Mouse (Mus musculus): ENCODE results near the gene Man1a. TPM values are rescaled to one million over a fixed set of nuclear protein-coding genes. Genes with fewer than 3 reads are reported as not detected.

The Man1a gene
- total RNA-seq, 2 experiments from 2014 or later = 21.4 to 22.1 TPM

DNA sequence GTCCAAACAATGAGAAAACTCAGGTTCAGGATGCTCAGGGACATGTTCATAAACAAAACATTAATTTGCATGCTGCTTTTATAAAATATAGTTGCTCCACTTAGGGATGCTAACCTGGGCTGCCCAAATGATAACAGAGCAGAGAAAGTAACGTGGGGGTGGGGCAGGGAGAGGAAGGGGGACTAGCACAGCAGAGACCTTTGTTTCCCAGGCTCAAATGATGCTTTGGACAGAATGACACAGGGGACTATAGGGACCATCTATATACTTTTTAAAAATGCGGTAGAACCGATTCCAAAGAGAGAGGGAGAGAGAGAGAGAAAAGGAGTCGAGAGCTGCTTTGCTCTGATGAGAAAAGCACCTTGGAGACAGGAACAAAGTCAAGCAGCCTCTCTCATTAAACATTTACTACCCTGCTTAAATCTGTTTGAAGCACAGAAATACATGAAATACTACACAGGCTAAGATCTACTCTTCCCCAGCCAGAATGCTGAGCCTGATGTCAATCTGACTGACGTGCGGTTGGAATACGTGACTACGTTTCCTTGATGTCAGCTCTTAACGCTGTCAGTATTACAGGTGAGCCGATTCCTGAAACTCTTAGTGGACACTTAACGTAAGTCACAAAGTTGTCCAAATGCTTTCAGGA, 63.1 kb downstream of the Man1a start:
- DNase-seq = no peak

DNA sequence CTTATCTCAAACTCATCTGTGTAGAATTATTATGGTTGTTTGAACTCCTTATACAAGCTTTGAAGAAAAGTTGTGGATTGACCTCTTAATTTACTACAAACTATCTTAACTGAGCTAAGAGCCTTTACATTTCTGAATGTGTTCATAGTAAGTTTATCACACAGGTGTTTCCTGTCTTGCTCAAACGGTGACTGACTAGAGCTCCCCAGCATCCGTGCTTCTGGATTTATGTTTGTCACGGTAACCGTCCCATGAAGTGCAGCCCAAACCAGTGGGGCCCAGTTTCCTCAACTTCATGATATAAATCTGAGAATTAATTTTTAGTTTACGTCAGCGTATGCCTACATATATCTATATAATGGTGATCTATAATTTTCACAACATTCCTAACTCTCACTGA, 67.3 kb downstream of the Man1a start:
- no peak for DNase-seq

DNA sequence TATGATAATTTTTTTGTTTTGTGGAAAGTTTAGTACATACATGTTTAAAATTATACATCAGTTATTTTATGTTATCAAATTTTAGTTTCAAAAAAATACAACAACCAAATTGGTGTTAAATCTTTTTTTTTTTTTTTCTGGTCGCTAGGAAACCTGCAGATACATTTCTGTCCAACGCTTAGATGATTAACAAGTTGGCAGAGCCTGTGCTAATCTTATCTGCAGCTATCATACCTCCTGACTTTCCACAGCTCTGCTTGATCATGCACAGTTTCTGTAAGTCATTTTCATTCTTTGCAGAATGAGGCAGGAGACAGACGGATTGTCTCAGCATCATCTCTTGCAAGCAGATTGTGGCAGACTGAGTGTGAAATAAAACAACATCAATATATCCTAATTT, 69.5 kb downstream of the Man1a start:
- DNase-seq = no peak

DNA sequence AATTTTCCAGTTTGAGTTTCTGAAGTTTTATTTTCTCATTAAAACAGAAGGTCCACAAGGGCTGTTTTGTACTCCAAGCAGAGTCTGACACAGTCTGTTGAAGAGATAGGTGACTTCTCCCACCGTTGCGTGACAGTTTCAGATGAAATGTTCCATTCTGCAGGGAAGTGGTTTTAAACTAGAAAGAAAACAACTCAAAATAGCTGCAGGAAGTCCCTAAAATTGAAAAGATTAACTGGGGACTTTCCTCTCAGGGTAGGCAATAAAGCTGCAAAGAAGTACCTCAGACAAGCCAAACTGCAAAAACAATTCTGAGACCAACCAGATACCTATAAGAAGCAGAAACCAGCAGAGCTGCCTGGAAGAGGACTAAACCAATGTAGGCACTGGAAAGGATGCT, 70.6 kb downstream of the Man1a start:
- no peak for DNase-seq

DNA sequence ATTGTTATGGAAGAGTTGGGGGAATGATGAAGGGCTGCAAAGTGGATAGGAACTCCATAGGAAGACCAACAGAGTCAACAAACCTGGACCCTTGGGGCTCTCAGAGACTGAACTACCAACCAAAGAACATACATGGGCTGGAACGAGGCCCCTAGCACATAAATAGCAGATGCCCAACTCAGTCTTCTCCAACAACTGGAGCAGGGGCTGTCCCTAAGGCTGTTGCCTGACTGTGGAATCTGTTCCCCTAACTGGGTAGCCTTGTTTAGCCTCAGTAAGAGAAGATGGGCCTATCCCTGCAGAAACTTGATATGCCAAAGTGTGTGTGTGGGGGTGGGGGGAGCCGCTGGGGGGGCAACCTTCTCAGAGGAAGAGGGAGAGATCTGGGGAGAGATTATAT, 73.5 kb downstream of the Man1a start:
- DNase-seq = no peak

DNA sequence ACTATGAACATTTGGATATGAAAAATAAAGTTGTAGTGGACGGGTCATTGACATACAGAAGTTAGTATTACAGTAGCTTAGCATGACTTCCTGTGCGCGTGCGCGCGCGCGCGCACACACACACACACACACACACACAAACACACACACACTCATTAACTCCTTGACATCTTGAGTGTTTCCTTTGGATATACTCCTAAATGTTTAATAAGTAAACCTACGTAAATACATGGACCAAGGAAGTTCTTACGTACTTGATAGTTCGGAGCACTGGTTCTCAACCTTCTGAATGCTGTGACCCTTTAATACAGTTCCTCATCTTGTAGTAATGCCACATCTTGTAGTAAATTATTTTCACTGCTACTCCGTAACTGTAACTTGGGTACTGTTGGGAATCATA, 79.1 kb downstream of the Man1a start:
- no peak for DNase-seq

DNA sequence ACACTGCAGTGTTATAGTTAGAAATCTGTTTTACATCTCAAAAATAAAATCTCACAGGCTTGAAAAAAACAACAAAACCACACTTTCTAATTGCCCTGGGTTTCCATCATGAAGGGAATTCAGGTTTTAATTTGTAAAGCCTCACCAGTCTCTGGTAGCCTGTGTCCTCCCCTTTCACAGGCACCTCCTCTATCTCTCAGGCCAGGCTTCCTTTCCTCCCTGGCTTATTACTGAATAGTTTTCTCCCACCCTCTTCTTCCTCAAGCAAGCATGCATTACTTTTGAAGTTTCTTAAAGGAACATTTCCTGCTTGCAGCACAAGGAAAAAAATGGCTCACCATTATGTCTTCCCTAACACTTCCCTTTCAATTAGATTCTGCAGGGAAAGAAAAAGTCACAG, 80.2 kb downstream of the Man1a start:
- DNase-seq = no peak

DNA sequence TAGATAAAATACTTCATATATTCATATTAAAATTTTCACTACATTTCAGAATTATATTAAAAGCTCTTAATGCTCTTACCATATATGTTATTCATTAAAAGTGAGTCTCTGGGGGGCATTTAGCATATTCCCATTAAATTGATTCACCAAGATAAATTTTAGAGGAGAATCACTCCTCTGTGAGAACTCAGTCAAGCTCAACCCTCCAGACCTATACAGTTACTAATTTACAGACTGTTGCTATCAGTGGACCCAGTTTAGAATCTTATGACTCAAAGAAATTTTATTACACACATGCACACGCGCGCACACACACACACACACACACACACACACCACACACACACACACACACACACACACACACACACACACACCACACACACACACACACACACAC, 81.8 kb downstream of the Man1a start:
- DNase-seq = no peak

DNA sequence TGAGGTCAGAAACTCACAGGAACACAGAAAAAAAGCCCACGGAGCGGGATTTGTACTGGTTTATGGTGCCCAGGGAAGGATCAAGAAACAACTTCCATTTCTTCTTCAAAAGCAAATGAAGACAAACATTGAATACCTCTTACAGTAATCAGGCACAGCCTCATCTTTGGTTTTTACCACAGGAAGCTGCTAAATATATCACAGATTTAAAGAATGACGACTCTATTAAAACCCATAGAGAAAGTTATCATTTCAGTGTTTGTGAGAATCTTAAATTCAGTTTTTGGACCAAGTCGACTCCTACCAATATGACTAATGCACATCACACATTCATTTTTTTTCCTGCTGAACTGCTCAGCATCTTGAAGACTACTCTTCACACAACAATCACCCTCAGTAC, 86.0 kb downstream of the Man1a start:
- DNase-seq = no peak

DNA sequence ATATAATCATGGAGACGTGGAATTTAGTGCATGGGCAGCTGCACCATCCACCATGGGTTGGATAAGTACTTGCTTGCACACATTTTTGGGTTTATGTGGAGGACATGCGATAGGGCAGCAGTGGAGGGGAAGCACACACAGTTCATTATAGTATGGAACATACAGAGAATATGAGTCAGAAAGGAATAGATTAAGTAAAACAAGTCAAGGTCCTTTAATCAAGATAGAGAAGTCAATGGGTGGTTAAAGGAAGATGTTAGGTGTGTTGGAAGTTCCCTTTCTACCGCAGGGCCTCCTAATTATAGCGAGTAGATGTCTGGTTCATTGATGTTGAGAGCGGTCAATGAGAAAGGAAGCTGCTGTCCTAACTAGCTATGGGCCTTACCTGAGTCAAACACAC, 91.5 kb downstream of the Man1a start:
- no peak for DNase-seq

DNA sequence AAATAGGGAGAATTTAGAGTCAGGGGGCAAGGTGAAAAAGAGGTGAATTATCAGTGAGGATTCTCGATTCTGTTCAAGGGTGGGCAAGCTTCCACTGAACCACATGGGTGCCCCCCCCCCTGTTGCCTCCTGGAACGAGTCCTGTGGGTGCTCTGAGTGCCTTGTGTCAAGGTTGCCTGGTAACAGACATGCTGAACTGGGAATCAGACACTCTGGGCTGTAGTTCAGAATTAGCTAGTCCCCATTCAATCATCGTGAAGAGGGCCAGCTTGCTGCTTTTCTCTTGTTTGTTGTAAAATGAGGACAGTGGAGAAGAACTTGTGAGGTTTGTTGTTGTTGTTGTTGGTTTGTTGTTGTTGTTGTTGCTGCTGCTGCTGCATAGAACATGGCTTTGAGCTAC, 92.3 kb downstream of the Man1a start:
- DNase-seq = no peak

DNA sequence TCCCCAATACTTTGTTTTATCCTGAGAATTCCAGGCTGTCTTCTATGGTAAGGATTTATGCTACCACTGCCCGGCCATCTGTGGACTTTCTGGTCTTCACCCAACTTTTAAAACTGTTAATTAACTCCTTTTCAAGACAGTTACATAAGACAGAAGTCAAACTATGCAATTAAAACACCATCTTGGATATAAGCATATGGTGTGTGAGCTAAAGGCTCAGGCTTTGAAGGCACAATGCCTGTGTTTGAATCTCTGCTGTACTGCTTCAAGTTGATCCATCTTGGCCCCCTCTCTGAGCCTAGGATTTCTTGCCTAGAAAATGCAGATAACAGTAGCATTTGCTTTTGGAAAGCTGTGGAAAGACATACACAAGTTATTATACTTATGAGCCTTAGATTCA, 97.8 kb downstream of the Man1a start:
- no peak for DNase-seq

DNA sequence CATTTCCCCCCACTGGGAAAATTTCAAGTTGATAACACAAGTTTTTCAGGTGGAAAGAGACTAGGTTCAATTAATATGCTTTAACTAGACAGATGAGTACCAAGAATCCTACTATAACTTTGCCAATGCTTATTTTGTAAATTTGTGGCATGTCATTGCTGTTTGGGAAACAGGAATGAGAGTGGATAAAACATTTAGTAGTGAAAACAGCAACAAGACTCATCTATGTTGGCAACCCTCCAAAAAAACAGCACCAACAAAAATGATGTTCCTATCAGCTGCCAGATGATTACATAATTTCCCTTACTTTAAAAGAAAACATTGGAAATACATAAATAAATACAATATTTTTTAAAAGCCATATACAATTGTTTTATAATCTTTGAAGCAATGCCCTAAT, 102.2 kb downstream of the Man1a start:
- no peak for DNase-seq

DNA sequence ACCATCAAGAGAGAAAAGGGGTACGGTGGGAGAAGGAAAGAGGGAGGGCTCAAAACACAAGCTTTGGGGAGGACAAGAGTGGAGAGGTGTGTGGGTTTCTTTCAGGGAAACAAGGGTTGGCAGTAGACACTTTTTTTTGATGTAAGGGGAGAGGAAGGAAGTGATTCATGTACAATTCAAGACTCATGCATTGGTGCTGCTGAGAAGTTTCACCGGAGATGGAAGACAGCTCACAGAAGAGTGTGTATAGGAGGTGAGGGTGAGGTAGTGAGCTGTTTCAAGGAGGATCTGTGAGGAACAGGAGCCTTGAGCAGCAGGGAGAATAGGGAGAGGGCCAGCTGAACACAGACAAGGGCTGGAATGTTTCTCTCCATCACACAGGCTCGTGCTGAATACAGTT, 116.7 kb downstream of the Man1a start:
- no peak for DNase-seq

DNA sequence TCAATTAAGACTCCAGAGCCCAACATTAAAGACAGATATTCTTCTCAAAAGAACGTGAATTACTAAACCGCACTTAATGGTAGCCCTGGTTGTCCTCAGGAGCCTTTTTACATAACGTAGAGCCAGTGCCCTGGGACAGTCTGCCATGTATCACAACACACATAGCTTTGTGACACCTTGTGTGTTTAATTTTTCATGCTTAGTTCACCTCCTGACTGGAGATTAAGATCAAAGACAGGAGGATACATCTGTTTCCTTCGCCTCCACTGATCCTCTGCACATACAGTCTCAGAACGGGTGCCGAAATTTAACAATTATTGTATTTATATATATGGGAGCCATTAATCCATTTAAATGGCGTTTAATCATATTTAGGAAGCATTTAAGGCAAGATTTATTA, 134.8 kb downstream of the Man1a start:
- no peak for DNase-seq

DNA sequence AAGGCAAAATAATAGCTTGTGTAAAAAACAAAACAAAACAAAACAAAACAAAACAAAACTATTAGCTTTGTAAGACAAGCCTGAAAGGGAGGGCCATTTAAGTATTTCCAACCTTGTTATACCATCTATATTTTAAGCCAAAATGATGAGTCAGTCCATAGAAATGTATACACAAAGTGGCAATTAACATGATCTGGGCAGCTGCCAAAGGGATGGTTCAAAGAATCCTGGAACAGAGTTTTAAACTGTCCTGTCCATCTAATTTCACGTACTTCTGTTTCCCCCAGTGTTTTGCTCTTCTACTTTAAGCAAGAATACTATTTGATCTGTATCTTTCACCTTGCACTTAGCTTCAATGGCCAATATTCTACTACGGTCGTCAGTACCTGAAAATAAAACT, 138.2 kb downstream of the Man1a start:
- no peak for DNase-seq

DNA sequence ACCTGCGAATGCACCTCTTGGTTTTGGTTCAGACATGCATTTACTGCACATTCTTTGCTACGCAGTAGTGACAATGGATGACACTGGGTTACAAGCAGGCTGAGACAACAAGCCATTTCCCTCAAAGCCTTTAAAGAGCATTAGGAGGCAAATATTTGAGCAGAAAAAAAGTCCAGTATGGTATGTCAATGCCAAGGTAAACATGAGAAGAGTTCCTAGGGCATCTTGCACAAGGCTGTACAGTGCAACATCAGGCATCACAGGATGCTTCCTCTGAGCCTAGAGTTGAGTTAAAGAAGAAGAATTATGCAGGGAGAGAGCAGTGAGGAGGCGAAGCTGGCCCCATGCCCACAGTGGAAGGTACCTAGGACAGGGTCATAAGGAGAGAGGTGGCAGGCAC, 140.3 kb downstream of the Man1a start:
- DNase-seq = no peak

DNA sequence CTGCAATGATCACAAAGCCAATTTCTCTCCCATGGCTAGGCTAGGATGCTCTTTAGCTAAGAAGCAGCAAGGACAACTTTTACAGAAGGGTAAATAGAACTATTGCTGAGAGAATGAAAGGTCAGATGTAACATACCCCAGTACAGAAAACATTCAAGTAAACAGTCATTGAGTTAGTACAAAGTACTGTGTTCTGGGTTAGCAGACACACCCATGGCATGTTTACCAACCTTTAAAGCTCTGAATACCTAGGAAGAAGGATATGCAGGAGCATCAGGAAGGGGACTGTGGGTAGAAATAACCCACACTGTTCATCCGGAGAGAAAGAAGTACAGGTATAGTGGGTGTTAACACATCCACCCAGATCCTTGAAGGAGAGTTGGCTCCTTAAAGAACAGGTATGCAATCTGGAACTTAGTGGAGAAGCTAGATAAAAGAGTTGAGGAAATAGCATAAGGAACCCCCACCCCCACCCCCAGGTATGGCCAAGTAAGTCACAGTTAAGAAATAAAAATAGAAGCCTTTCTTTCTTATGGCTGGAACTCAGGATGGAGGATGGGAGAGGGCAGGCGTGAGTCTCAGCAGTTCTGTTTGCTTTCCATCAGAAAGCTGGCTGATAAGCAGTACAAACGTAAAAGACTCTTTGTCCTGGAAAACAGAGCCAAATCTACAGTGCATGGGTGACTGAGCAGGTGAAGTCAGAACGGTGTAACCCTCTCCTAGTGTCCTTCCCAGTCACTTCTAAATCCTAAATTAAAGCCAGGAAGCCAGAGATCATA, 146.5 kb downstream of the Man1a start:
- DNase-seq = no peak

DNA sequence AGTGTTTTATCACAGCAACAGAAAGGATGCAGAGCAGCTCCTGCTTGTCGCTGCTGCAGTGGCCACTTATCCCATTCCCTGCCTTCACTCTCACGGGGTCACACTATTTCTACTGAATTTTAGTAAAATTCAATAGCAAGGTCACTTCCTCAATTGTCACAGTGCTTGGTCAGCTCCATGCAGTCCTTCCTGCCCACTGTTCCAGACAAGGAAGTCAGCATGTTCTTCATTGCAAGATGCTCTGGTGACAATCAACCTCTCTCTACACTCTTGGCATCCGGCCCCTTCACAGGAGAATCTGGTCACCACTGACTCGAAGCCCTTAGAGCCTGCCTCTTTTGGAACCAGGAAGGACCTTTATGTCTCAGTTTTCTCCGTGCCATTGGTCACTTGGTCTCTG, 148.5 kb downstream of the Man1a start:
- no peak for DNase-seq

DNA sequence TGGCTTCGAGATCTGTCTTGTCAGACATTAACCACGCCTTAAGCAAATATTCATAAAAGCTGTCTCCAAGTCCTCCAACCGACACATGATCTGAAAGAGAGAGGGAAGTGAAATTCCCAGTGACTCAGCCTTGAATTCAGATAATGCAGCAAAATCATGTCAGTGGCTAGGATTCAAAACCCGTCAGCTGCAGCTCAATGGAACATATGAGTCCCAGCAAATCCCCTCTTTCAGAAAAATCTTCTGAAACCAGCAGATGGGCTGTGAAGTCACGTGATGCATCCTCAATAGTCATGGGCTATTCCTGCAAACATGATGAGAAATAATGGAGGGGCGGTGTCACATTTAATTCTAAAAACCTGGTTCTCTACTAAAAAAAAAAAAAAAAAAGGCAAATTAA, 151.0 kb downstream of the Man1a start:
- no peak for DNase-seq

DNA sequence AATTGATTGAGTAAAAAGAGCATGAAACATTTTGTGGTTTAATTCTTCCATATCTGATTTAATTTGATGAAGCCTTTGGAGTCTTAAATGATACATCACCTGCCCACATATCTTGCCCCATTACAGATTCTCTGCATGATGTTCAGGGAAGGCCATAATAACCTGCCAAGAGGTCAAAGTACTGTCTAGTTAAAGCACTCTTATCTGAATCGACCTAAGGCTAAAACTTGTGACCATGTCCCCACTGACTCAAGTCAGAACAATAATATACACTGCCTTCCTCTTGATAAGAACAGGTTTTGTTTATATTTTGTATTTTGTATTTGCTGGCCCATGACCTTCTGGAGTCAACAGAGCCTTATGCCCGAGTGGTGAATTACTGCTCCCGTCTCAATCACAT, 154.2 kb downstream of the Man1a start:
- no peak for DNase-seq

DNA sequence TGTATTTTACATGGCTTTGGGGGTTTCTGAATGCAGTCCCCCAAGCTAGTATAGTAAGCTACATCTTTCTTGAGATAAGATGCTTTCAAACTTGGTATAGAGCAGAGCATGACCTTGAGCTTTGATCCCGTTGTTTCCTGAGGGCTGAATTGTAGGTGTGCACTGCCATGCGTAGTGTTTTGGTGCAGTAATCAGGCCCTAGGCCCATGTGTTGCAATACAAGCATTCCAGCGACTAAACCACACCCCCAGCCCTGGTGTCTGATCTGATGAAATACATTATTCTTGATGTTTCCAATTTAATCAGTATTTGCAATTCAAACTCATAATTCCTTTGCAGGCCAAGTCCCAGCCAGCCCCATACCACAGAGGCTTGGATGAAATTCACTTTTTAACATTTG, 158.9 kb downstream of the Man1a start:
- no peak for DNase-seq

DNA sequence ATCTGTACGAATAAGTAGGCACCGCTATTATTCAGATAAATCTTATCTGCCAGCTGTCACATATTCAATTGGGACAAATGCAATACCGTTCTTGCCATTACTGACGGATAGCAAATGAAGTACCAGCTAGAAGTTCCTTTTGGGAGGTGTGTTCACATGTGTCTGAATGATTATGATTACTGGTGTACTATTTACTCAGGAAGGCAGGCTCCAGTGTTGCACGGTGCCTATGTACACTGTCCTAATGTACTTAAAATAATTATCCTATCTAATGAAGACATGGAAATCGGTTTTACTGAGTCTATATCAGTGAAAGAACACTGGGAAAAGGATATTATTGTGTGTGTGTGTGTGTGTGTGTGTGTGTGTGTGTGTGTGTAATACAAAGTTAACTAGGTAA, 160.7 kb downstream of the Man1a start:
- no peak for DNase-seq

DNA sequence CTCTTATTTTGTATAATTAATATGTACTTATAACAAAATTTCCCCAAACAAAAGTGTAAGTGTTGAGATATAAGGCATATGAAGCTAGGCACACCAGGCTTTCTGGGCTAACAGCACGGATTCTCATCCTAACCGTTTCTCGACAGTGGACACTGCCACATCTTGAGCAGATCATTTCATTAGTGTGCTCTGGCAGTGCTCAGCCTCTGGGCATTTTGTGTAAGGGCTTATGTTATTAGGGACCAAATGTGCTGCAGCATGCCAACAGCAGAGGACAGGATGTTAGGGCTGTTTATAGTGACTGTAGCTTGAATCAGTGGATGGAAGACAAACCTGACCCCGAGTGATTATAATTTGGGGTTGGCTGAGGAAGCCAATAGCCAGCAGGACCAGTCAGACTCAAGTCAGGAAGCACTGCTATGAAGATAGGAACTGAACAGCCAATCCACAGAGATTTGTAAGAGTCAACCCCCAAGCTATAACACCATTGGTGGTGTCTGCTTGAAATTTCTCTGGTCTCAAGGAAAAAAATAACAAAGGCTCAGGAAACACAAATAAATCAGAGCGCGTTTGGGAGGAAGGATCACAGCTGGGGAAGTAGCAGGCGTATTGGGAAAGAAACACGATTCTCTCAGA, 161.3 kb downstream of the Man1a start:
- DNase-seq = no peak
